Comparison of ENCODE assay signal across 20 mouse cellular contexts in the genomic region with DNA sequence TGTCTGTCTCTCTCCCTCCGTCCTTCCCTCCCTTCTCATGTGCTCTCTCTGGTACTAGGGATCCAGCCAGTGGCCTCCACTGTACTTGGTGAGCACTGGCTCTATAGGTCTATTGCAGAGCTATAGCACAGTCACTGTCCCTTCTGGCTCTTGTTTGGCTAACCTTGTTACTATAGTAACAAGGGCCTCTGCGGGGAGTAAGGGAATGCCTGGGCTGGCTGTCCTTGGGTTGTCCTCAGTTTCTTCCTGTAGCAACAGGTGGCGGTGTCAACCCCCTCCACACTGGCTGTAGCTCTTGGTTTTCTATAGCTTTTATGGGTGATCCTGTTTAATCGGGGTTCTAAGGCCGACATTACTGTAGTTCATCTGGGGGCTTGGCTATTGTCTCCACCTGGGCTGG.
DNase-seq lines count a peak whose midpoint lies in the region; ATAC-seq and TF ChIP-seq lines count a peak whose summit lies in the region.
"Had no signal": no experiment of that assay in that cellular context is flagged by ENCODE, and none has a peak within 500 bp of the region (broad histone marks: within the 10 kb centered on the region; RNA-seq: fewer than 3 reads in every experiment).

No protein-coding gene starts in this region.

- no peak overlapping the region for H3K4me3 ChIP-seq in heart, embryonic 10.5 days
- H3K4me3 ChIP-seq in hindbrain, embryonic 11.5 days (ENCODE audit: low read depth, low read length) = no peak overlapping the region
- no peak overlapping the region for H3K4me3 ChIP-seq in hindbrain, embryonic 14.5 days (replicated peaks; ENCODE audit: low read length)
- no peak overlapping the region for H3K4me3 ChIP-seq in midbrain, postnatal 0 days (ENCODE audit: low read depth, low read length)
- H3K4me3 ChIP-seq: embryonic facial prominence, embryonic 12.5 days; hindbrain, embryonic 15.5 days; left cerebral cortex, adult 2 months had no signal

- intact Hi-C loops in heart, postnatal 10 days (cut with DNase I) = no loop called here

- H3K4me1 ChIP-seq in heart, embryonic 10.5 days = peaks cover 44% of the 10 kb centered on the region
- peaks cover 5% of the 10 kb centered on the region; the same call in 1 of the 2 replicates for H3K4me1 ChIP-seq in hindbrain, embryonic 11.5 days (replicated peaks; ENCODE audit: control insufficient read depth, insufficient read depth, low read length)
- H3K4me1 ChIP-seq in hindbrain, embryonic 14.5 days (replicated peaks; ENCODE audit: control insufficient read depth, insufficient read depth, low read length) = peaks cover 13% of the 10 kb centered on the region
- no peaks in the 10 kb centered on the region for H3K4me1 ChIP-seq in midbrain, postnatal 0 days (ENCODE audit: insufficient read depth, low read length)

- TF ChIP-seq CTCF in midbrain, postnatal 0 days (IDR thresholded peaks at IDR 0.05) = no peak

- H3K9me3 ChIP-seq in heart, embryonic 10.5 days = no peaks in the 10 kb centered on the region
- no peaks in the 10 kb centered on the region for H3K9me3 ChIP-seq in hindbrain, embryonic 11.5 days (ENCODE audit: control insufficient read depth, low read length)
- no peaks in the 10 kb centered on the region for H3K9me3 ChIP-seq in hindbrain, embryonic 14.5 days (ENCODE audit: control insufficient read depth, low read length)
- no peaks in the 10 kb centered on the region for H3K9me3 ChIP-seq in midbrain, postnatal 0 days (ENCODE audit: low read length)
- H3K9me3 ChIP-seq: embryonic facial prominence, embryonic 12.5 days; hindbrain, embryonic 15.5 days had no signal

- no peak for DNase-seq in heart, embryonic 10.5 days (ENCODE audit: low spot score)
- DNase-seq in heart, postnatal 10 days = no peak
- DNase-seq in hindbrain, embryonic 11.5 days (ENCODE audit: low spot score) = peak; percentile 11
- DNase-seq in hindbrain, embryonic 14.5 days (ENCODE audit: low spot score) = no peak
- DNase-seq in retina, postnatal 1 day = peak; percentile 38
- DNase-seq in retina, embryonic 14.5 days (ENCODE audit: low spot score) = no peak
- DNase-seq in midbrain, postnatal 0 days (ENCODE audit: low spot score) = peak; percentile 44
- no peak for DNase-seq in layer of hippocampus, adult 9-10 months (ENCODE audit: low spot score)
- DNase-seq: adrenal gland, postnatal 36 days; cerebellum, adult 8-10 months; gastrocnemius, postnatal 25 days; kidney, adult 2 months; kidney, postnatal 14 days; right cerebral cortex, adult 18-20 months; thymus, postnatal 25 days had no signal

- no peak overlapping the region for H3K9ac ChIP-seq in hindbrain, embryonic 11.5 days (ENCODE audit: low read depth, low read length)
- H3K9ac ChIP-seq in hindbrain, embryonic 14.5 days = no peak overlapping the region
- H3K9ac ChIP-seq in midbrain, postnatal 0 days (replicated peaks; ENCODE audit: low read length, poor library complexity, severe bottlenecking) = no peak overlapping the region
- H3K9ac ChIP-seq: embryonic facial prominence, embryonic 12.5 days; hindbrain, embryonic 15.5 days; liver, embryonic 14.5 days had no signal

- no peak overlapping the region for H3K4me2 ChIP-seq in hindbrain, embryonic 11.5 days (replicated peaks; ENCODE audit: low read depth, low read length)
- no peak overlapping the region for H3K4me2 ChIP-seq in hindbrain, embryonic 14.5 days (replicated peaks)
- H3K4me2 ChIP-seq in midbrain, postnatal 0 days (ENCODE audit: low read depth, low read length, poor library complexity, severe bottlenecking) = no peak overlapping the region
- H3K4me2 ChIP-seq: embryonic facial prominence, embryonic 12.5 days; hindbrain, embryonic 15.5 days had no signal

- peak overlapping the region; percentile 67; the same call in 1 of the 2 replicates for H3K27ac ChIP-seq in heart, embryonic 10.5 days
- H3K27ac ChIP-seq in hindbrain, embryonic 11.5 days (ENCODE audit: low read depth, low read length) = no peak overlapping the region
- no peak overlapping the region for H3K27ac ChIP-seq in hindbrain, embryonic 14.5 days
- no peak overlapping the region for H3K27ac ChIP-seq in midbrain, postnatal 0 days (ENCODE audit: low read depth, low read length)
- H3K27ac ChIP-seq: embryonic facial prominence, embryonic 12.5 days; hindbrain, embryonic 15.5 days; left cerebral cortex, adult 2 months; liver, embryonic 14.5 days had no signal

- no peaks in the 10 kb centered on the region for H3K27me3 ChIP-seq in heart, embryonic 10.5 days (ENCODE audit: insufficient read depth, poor library complexity, severe bottlenecking)
- H3K27me3 ChIP-seq in hindbrain, embryonic 11.5 days (ENCODE audit: control insufficient read depth, insufficient read depth, low read length) = no peaks in the 10 kb centered on the region
- H3K27me3 ChIP-seq in hindbrain, embryonic 14.5 days (ENCODE audit: control insufficient read depth, insufficient read depth, low read length) = no peaks in the 10 kb centered on the region
- no peaks in the 10 kb centered on the region for H3K27me3 ChIP-seq in midbrain, postnatal 0 days (ENCODE audit: insufficient read depth, low read length)
- H3K27me3 ChIP-seq: embryonic facial prominence, embryonic 12.5 days; hindbrain, embryonic 15.5 days; Patski had no signal

- H3K36me3 ChIP-seq in heart, embryonic 10.5 days = 0 out of 2 replicates have a peak, but pooled peaks cover 4% of the 10 kb centered on the region
- no peaks in the 10 kb centered on the region for H3K36me3 ChIP-seq in hindbrain, embryonic 11.5 days (ENCODE audit: control insufficient read depth, insufficient read depth, low read length)
- no peaks in the 10 kb centered on the region for H3K36me3 ChIP-seq in hindbrain, embryonic 14.5 days (replicated peaks; ENCODE audit: control insufficient read depth, insufficient read depth)
- H3K36me3 ChIP-seq in midbrain, postnatal 0 days (ENCODE audit: insufficient read depth, low read length) = no peaks in the 10 kb centered on the region
- H3K36me3 ChIP-seq: embryonic facial prominence, embryonic 12.5 days; hindbrain, embryonic 15.5 days had no signal

- WGBS in heart, embryonic 10.5 days = 65% methylated on average over 5 of the region's 5 CpGs
- WGBS in hindbrain, embryonic 11.5 days = 72% methylated on average over 5 of the region's 5 CpGs
- WGBS in hindbrain, embryonic 14.5 days = 72% methylated on average over 5 of the region's 5 CpGs
- 79% methylated on average over 5 of the region's 5 CpGs for WGBS in midbrain, postnatal 0 days

- no peak for ATAC-seq in hindbrain, embryonic 11.5 days (ENCODE audit: low FRiP score)
- no peak; the same call in 1 of the 2 replicates for ATAC-seq in hindbrain, embryonic 14.5 days (ENCODE audit: low FRiP score)
- peak; percentile 52; the same call in 1 of the 2 replicates for ATAC-seq in midbrain, postnatal 0 days (ENCODE audit: low FRiP score)

Comparison
In these comparisons a context has a peak if more than half of its experiments do, and no peak if none do; other contexts are left out.
1. DNase-seq: peak in hindbrain, embryonic 11.5 days (single experiment), retina, postnatal 1 day (single experiment) and midbrain, postnatal 0 days (single experiment); none in heart, embryonic 10.5 days (single experiment), heart, postnatal 10 days (0 of 2), hindbrain, embryonic 14.5 days (single experiment), retina, embryonic 14.5 days (single experiment) and layer of hippocampus, adult 9-10 months (single experiment).